Mouse (Mus musculus): ENCODE measurements around the gene Gm5565. TPM values are rescaled to one million over a fixed set of nuclear protein-coding genes. Genes with fewer than 3 reads are reported as not detected.
"Not testable (repeated sequence)": the region's sequence is repeated elsewhere in the genome, so short reads cannot be mapped to it uniquely, and the experiment has no call there.

Gene Gm5565
- not detected in 2 replicates for polyA plus RNA-seq (2012; rRNA removed)

DNA sequence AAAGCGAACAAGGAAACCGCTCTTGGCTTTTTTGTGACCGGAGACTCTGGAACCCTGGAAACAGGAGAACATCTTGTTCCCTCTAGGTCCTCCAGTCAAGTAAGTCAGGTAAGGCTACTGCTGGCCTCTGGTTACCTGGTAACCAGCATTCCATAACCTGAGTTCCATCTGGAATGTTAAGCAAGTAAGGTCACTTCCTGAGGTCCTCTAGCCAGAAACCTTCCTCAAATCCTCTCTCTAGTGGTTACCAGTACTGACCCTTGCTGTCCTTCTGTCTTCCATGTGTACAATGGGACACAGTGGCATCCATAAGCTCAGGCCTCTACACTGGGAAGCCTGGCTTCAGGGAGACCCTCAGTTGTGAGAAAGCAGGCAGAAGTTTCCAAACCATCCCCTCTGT, at the start of gene Gm5565:
Gm5565 (minus strand) TSS at position 101 of the 400 bp plus-strand sequence.
- not testable (repeated sequence) for H3K4me3 ChIP-seq (ENCODE audit: insufficient read depth, low read length); H3K4me1 ChIP-seq (ENCODE audit: control insufficient read depth, insufficient read depth, low read length); H3K27ac ChIP-seq (ENCODE audit: insufficient read depth, low read length)

DNA sequence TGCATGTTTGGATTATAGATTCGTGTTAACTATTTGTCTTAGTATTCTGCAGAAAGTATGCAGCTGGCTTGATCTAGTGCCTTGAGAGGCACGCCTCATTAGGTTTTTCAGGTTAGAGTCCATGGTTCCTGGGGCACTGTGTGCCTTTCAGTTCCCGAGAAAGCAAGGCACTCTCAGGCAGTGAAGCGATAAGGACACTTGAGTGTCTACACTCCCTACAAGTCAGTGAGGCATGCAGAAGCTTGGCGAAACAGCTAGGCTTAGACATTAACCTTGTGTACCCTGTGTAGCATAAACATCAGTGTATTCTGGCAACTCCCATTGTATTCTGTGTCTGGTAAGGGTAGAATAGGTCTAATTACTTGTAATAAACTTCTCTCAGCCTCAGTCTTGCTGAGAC, 45.2 kb upstream of the Gm5565 start:
- Histone ChIP-seq H3K27ac (ENCODE audit: insufficient read depth, low read length) (no peak overlapping the region), H3K4me1 (ENCODE audit: control insufficient read depth, insufficient read depth, low read length) (no peaks in the 10 kb centered on the region), H3K4me3 (ENCODE audit: insufficient read depth, low read length) (no peak overlapping the region)
- no peak for TF ChIP-seq POLR2A (IDR thresholded peaks at IDR 0.05; ENCODE audit: extremely low read depth, insufficient read depth, low read length)
- no peak for TF ChIP-seq CTCF (IDR thresholded peaks at IDR 0.05; ENCODE audit: extremely low read depth, insufficient read depth, low read length)

DNA sequence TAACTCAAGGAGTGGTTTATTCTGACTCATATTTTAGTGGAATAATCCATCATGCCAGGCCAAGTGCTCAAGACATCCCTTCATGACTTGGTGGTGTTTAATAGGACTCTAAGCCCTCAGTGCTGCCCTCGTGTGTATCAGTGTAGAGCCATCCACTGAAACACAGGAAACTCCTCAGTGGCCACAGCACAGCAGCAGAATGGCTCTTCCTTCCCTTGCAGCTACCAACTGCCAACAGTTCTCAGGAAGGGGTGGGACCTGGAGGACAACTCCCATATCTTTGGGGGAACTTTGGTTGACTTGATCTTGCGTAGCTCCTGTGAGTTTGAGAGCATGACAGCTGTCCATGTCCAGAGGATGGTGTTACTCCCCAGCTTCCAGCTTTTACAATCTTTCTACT, 43.6 kb upstream of the Gm5565 start:
- TF ChIP-seq POLR2A (IDR thresholded peaks at IDR 0.05; ENCODE audit: extremely low read depth, insufficient read depth, low read length): no peak
- no peak for TF ChIP-seq CTCF (IDR thresholded peaks at IDR 0.05; ENCODE audit: extremely low read depth, insufficient read depth, low read length)
- no peak overlapping the region for H3K4me3 ChIP-seq (ENCODE audit: insufficient read depth, low read length)
- no peaks in the 10 kb centered on the region for H3K4me1 ChIP-seq (ENCODE audit: control insufficient read depth, insufficient read depth, low read length)
- H3K27ac ChIP-seq (ENCODE audit: insufficient read depth, low read length): no peak overlapping the region

DNA sequence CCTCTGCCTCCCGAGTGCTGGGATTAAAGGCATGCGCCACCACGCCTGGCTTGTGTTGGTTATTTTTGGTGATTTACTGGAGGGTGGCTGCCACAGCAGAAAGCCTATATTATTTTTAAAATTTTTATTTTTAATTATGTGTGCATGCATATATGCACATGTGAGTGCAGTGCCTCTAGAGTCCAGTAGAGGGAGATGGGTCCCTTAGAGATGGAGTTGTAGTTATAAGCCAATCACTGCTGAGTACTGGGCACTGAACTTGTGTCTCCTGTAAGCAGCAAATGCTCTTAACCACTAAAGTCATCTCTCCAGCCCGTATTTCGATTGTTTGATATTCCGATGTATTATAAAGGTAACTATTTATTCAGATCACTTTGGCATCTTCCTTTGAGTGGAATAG, 40.2 kb upstream of the Gm5565 start:
- no peak overlapping the region for H3K4me3 ChIP-seq (ENCODE audit: insufficient read depth, low read length)
- TF ChIP-seq CTCF (IDR thresholded peaks at IDR 0.05; ENCODE audit: extremely low read depth, insufficient read depth, low read length): no peak
- no peak for TF ChIP-seq POLR2A (IDR thresholded peaks at IDR 0.05; ENCODE audit: extremely low read depth, insufficient read depth, low read length)
- no peaks in the 10 kb centered on the region for H3K4me1 ChIP-seq (ENCODE audit: control insufficient read depth, insufficient read depth, low read length)
- H3K27ac ChIP-seq (ENCODE audit: insufficient read depth, low read length): no peak overlapping the region

DNA sequence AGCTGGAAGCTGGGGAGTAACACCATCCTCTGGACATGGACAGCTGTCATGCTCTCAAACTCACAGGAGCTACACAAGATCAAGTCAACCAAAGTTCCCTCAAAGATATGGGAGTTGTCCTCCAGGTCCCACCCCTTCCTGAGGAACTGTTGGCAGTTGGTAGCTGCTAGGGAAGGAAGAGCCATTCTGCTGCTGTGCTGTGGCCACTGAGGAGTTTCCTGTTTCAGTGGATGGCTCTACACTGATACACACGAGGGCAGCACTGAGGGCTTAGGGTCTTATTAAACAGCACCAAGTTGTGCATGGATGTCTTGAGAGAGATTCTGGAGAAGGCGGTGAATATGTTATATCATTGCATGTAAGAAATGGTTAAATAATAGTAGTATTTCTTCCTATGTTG, 39.2 kb upstream of the Gm5565 start:
- Histone ChIP-seq H3K27ac (ENCODE audit: insufficient read depth, low read length) (no peak overlapping the region), H3K4me3 (ENCODE audit: insufficient read depth, low read length) (no peak overlapping the region), H3K4me1 (ENCODE audit: control insufficient read depth, insufficient read depth, low read length) (no peaks in the 10 kb centered on the region)
- no peak for TF ChIP-seq POLR2A (IDR thresholded peaks at IDR 0.05; ENCODE audit: extremely low read depth, insufficient read depth, low read length)
- TF ChIP-seq CTCF (IDR thresholded peaks at IDR 0.05; ENCODE audit: extremely low read depth, insufficient read depth, low read length): no peak

DNA sequence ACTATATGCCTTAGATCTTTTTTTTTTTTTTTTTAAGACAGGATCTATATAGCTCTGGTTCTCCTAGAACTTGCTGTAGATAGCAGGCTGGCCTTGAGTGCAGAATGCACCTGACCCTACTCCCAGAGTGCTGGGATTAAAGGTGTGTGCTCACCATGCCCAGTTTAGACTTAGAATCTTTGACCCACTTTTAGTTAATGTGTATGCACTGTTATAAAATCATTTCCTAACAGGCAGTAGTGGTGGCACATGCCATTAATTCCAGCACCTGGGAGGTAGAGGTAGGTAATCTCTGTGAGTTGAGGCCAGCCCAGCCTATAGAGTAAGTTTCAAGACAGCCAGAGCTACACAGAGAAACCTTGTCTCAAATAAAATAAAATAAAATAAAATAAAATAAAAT, 38.7 kb upstream of the Gm5565 start:
- Histone ChIP-seq H3K4me1 (ENCODE audit: control insufficient read depth, insufficient read depth, low read length) (no peaks in the 10 kb centered on the region), H3K27ac (ENCODE audit: insufficient read depth, low read length) (no peak overlapping the region), H3K4me3 (ENCODE audit: insufficient read depth, low read length) (no peak overlapping the region)
- TF ChIP-seq POLR2A (IDR thresholded peaks at IDR 0.05; ENCODE audit: extremely low read depth, insufficient read depth, low read length): no peak
- no peak for TF ChIP-seq CTCF (IDR thresholded peaks at IDR 0.05; ENCODE audit: extremely low read depth, insufficient read depth, low read length)

DNA sequence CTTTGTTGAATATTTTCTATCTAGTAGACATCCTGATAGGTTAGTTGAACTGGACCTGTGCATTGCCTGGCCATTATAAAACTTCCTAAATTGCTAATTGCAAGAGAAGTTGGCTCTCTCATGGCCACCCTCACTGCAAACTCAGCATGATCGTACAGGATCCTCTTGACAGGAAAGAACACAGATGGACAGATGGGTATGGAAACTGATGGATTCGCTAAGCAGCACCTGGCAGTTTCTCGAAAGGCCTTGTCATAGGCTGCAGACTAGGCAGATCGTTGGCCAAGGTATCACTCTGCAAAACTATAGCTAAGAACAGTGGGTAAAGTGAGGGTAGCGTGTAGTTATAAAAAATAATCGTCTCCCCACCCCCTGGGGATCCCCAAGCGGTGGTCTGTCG, 33.0 kb upstream of the Gm5565 start:
- Histone ChIP-seq H3K4me1 (ENCODE audit: control insufficient read depth, insufficient read depth, low read length) (no peaks in the 10 kb centered on the region), H3K4me3 (ENCODE audit: insufficient read depth, low read length) (no peak overlapping the region), H3K27ac (ENCODE audit: insufficient read depth, low read length) (no peak overlapping the region)
- TF ChIP-seq POLR2A (IDR thresholded peaks at IDR 0.05; ENCODE audit: extremely low read depth, insufficient read depth, low read length): no peak
- TF ChIP-seq CTCF (IDR thresholded peaks at IDR 0.05; ENCODE audit: extremely low read depth, insufficient read depth, low read length): no peak

DNA sequence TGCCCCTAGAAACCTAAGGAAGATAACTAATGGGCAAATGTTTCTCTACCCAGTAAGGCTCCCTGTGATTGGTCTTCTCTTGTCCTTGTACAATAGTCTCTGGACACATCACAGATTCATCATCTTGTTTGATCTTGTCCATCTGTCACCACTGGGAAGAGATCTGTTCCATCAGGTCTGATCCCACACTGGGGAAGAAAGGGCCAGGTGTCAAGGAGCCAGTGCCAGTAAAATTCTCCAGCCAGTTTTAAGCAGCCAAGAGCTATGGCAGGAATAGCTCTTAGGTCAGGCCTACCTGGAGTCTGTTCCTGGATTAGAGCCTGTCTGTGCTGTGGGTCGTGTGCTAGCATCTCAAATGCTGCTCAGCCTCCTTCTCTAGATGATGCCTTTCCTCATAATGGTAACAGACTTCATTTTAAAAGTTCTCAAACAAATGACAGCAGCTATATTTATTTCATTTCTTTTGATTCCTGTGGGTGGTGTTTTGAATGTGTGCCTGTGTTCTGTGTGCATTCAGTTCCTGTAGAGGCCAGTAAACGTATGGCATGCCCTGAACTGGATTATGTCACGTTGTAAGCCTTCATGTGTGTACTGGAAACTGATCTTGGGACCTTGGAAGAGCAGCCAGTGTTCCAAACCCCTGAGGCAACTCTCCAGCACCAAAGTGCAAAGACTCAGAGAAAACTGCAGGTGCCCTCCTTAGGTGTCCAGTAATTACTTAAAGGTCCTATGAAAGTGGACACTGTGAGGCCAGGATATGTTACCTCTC, 30.3 kb upstream of the Gm5565 start:
- TF ChIP-seq CTCF (IDR thresholded peaks at IDR 0.05; ENCODE audit: extremely low read depth, insufficient read depth, low read length) (no peak), POLR2A (IDR thresholded peaks at IDR 0.05; ENCODE audit: extremely low read depth, insufficient read depth, low read length) (no peak)
- no peak overlapping the region for H3K4me3 ChIP-seq (ENCODE audit: insufficient read depth, low read length)
- no peak overlapping the region for H3K27ac ChIP-seq (ENCODE audit: insufficient read depth, low read length)
- no peaks in the 10 kb centered on the region for H3K4me1 ChIP-seq (ENCODE audit: control insufficient read depth, insufficient read depth, low read length)

DNA sequence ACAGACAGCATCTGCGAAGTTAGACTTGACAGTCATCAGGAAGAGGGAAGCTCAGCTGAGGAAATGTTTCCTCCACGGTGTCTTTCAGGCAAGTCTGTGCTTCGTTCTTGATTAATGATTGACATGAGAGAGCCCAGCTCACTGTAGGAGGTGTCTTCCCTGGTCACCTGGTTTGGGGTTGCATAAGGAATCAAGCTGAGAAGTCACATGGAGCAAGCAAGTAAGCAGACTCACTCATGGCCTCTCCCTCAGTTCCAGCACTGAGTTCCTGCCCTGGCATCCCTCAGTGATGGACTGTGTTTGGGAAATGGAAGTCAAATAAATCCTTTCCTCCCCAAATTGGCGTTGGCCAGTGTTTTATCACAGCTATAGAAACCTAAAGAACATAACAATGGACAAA, 29.8 kb upstream of the Gm5565 start:
- Histone ChIP-seq H3K27ac (ENCODE audit: insufficient read depth, low read length) (no peak overlapping the region), H3K4me1 (ENCODE audit: control insufficient read depth, insufficient read depth, low read length) (no peaks in the 10 kb centered on the region), H3K4me3 (ENCODE audit: insufficient read depth, low read length) (no peak overlapping the region)
- no peak for TF ChIP-seq POLR2A (IDR thresholded peaks at IDR 0.05; ENCODE audit: extremely low read depth, insufficient read depth, low read length)
- no peak for TF ChIP-seq CTCF (IDR thresholded peaks at IDR 0.05; ENCODE audit: extremely low read depth, insufficient read depth, low read length)

DNA sequence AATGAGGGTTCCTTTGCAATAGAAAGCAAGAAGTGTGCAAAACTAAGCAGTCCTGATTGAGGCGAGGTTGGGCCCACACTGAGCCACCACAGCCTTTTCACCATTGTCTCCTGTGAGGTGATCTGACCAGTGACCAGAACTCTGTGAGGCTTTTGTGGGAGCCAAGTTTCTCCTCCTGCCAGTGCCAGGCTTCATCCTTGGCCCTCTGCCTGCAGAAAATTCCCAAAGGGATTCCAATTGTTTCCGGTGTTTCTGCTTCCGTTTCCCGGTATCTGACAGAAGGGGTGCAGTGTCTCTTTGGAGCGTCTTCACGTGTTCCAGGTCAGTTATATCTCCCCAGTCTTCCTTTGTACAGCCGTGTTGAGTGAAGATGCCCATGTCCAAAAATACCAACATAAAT, 28.4 kb upstream of the Gm5565 start:
- no peak overlapping the region for H3K27ac ChIP-seq (ENCODE audit: insufficient read depth, low read length)
- no peaks in the 10 kb centered on the region for H3K4me1 ChIP-seq (ENCODE audit: control insufficient read depth, insufficient read depth, low read length)
- TF ChIP-seq CTCF (IDR thresholded peaks at IDR 0.05; ENCODE audit: extremely low read depth, insufficient read depth, low read length): no peak
- no peak for TF ChIP-seq POLR2A (IDR thresholded peaks at IDR 0.05; ENCODE audit: extremely low read depth, insufficient read depth, low read length)
- no peak overlapping the region for H3K4me3 ChIP-seq (ENCODE audit: insufficient read depth, low read length)
